Mouse (Mus musculus): Measurements from ENCODE around the gene Cox8a. TPM values are rescaled to one million over a fixed set of nuclear protein-coding genes. Genes with fewer than 3 reads are reported as not detected.

Gene Cox8a
- 2,339 and 2,765 TPM in 2 replicates for polyA plus RNA-seq (2012; rRNA removed)

GRCm38 (mm10) chr19:7217162-7217925, at the start of gene Cox8a:
TSS of gene Cox8a (minus strand) at chr19:7217616.

DNA sequence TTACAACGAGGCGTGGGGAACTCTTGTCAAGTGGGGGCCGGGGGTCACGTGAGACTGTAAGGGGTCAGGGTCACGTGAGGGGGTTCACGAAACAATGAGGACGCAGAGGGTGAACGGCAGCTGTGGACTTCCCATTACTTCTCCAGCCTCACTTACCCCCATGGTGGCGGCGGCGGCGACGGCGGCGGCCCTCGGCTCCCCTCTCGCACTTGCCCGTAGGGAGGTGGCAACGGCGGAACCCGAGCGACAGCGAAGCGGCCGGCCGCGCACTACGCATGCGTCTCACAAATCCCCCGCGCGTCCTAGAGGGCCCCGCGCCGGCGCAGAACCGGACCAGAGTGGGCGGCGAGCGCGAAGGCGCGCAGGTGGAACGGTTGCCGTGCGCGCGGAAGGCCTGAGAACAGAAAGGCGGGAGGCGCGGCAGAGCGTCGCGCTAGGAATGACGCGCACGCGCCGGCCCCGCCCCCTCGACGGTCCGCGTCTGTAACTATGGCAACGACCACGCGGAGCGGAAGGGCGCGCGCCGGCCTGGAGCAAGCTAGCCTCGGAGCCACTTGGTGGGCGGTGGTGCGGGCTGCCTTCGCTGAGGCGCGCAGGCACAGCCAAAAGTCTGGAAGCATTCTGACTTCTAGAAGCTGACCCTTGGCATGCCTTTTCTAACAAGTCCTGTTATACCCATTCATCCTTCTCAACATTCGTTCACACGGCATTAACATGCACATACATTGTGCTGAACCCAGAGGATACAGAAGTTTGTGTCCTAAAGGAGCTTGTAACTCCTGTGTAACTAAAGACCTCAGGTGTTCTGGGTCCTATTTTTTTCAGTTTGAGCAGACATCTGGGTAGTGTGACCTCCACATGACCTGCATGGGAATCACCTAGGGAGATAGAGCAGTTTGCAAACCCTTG, 23.6 kb upstream of the Cox8a start, which contains the start of gene Naa40:
TSS of gene Naa40 (minus strand) at position 402 of the 909 bp plus-strand sequence.

GRCm38 (mm10) chr19:7205753-7206736, 11.4 kb downstream of the Cox8a start, which contains the start of gene Otub1:
TSS of gene Otub1 (minus strand) at chr19:7206316.

Other genes starting within 250 kb of the Cox8a start
- gene Ppp1r14b, start 242.6 kb downstream of the Cox8a start, polyA plus RNA-seq (2012; rRNA removed) = 195 and 257 TPM in 2 replicates
- 124 and 128 TPM in 2 replicates for gene Plcb3, start 241.1 kb downstream of the Cox8a start, polyA plus RNA-seq (2012; rRNA removed)
- 38.2 and 48.3 TPM in 2 replicates for gene Fkbp2, start 237.1 kb downstream of the Cox8a start, polyA plus RNA-seq (2012; rRNA removed)
- gene Vegfb, start 230.0 kb downstream of the Cox8a start, polyA plus RNA-seq (2012; rRNA removed) = 69.8 and 79.7 TPM in 2 replicates
- gene Dnajc4, start 225.0 kb downstream of the Cox8a start, polyA plus RNA-seq (2012; rRNA removed) = 42.1 and 55.2 TPM in 2 replicates
- gene Nudt22, start 221.5 kb downstream of the Cox8a start, polyA plus RNA-seq (2012; rRNA removed) = 59.8 and 60.4 TPM in 2 replicates
- 12.4 TPM in 2 replicates for gene Trpt1, start 221.5 kb downstream of the Cox8a start, polyA plus RNA-seq (2012; rRNA removed)
- 12.7 and 13.1 TPM in 2 replicates for gene Fermt3, start 198.1 kb downstream of the Cox8a start, polyA plus RNA-seq (2012; rRNA removed)
- 63.8 and 71.7 TPM in 2 replicates for gene Stip1, start 177.6 kb downstream of the Cox8a start, polyA plus RNA-seq (2012; rRNA removed)
- 50.2 and 54.3 TPM in 2 replicates for gene Macrod1, start 160.8 kb downstream of the Cox8a start, polyA plus RNA-seq (2012; rRNA removed)
- 5.2 and 5.6 TPM in 2 replicates for gene Flrt1, start 111.9 kb downstream of the Cox8a start, polyA plus RNA-seq (2012; rRNA removed)
- gene Otub1, start 11.3 kb downstream of the Cox8a start, polyA plus RNA-seq (2012; rRNA removed) = 174 and 216 TPM in 2 replicates
- gene Naa40, start 23.6 kb upstream of the Cox8a start, polyA plus RNA-seq (2012; rRNA removed) = 25.1 and 35.6 TPM in 2 replicates
- gene Rcor2, start 49.7 kb upstream of the Cox8a start, polyA plus RNA-seq (2012; rRNA removed) = 12.9 and 15.4 TPM in 2 replicates
- gene Mark2, start 124.2 kb upstream of the Cox8a start, polyA plus RNA-seq (2012; rRNA removed) = 86.8 and 104 TPM in 2 replicates
- 32.1 and 32.4 TPM in 2 replicates for gene Spindoc, start 165.4 kb upstream of the Cox8a start, polyA plus RNA-seq (2012; rRNA removed)
- 95.8 and 138 TPM in 2 replicates for gene 2700081O15Rik, start 200.0 kb upstream of the Cox8a start, polyA plus RNA-seq (2012; rRNA removed)

Measured in ovary, adult 2 months (tissue).